11 mouse cellular contexts compared by ENCODE assay signal in genomic region chr5:27035891-27036290, GRCm38 (mm10).
DNase-seq lines count a peak whose midpoint lies in the region; ATAC-seq lines count a peak whose summit lies in the region.
"Had no signal": no experiment of that assay in that cellular context is flagged by ENCODE, and none has a peak within 500 bp of the region (broad histone marks: within the 10 kb centered on the region; RNA-seq: fewer than 3 reads in every experiment).

No protein-coding gene starts in this region.

- H3K9ac ChIP-seq in midbrain, embryonic 14.5 days (replicated peaks; ENCODE audit: low read length): no peak overlapping the region
- H3K9ac ChIP-seq in midbrain, embryonic 13.5 days (replicated peaks): no peak overlapping the region
- H3K9ac ChIP-seq: heart, embryonic 12.5 days; neural tube, embryonic 12.5 days had no signal

- no peaks in the 10 kb centered on the region for H3K4me1 ChIP-seq in midbrain, embryonic 14.5 days (ENCODE audit: control insufficient read depth, insufficient read depth, low read length)
- H3K4me1 ChIP-seq in midbrain, embryonic 13.5 days (replicated peaks): no peaks in the 10 kb centered on the region
- H3K4me1 ChIP-seq: heart, embryonic 12.5 days; neural tube, embryonic 12.5 days had no signal

- no peaks in the 10 kb centered on the region for H3K27me3 ChIP-seq in midbrain, embryonic 14.5 days (ENCODE audit: control insufficient read depth, insufficient read depth, low read length)
- no peaks in the 10 kb centered on the region for H3K27me3 ChIP-seq in midbrain, embryonic 13.5 days
- H3K27me3 ChIP-seq: heart, embryonic 12.5 days; neural tube, embryonic 12.5 days had no signal

- no peaks in the 10 kb centered on the region for H3K9me3 ChIP-seq in midbrain, embryonic 14.5 days (ENCODE audit: control insufficient read depth, low read length)
- H3K9me3 ChIP-seq in midbrain, embryonic 13.5 days: no peaks in the 10 kb centered on the region
- H3K9me3 ChIP-seq: heart, embryonic 12.5 days; neural tube, embryonic 12.5 days had no signal

- H3K4me2 ChIP-seq in midbrain, embryonic 14.5 days (ENCODE audit: low read length): no peak overlapping the region
- no peak overlapping the region for H3K4me2 ChIP-seq in midbrain, embryonic 13.5 days (replicated peaks)
- H3K4me2 ChIP-seq: heart, embryonic 12.5 days; neural tube, embryonic 12.5 days had no signal

- 34% methylated on average over 2 of the region's 2 CpGs for WGBS in midbrain, embryonic 14.5 days
- 33% methylated on average over 2 of the region's 2 CpGs for WGBS in midbrain, embryonic 13.5 days

- peak; percentile 9 for DNase-seq in adrenal gland, postnatal 14 days
- no peak for DNase-seq in adrenal gland, adult 8-10 months
- DNase-seq in midbrain, embryonic 14.5 days: peak; percentile 71
- DNase-seq in frontal cortex, postnatal 36 days (ENCODE audit: low spot score in 2 of 2): peak; percentile 31 to 49
- DNase-seq in right cerebral cortex, postnatal 25 days: peak; percentile 21
- no peak for DNase-seq in spleen, postnatal 10 days (ENCODE audit: low spot score in 2 of 2)
- DNase-seq in urinary bladder, postnatal 14 days (ENCODE audit: low spot score): no peak

- H3K27ac ChIP-seq in midbrain, embryonic 14.5 days (replicated peaks; ENCODE audit: low read depth, low read length): no peak overlapping the region
- no peak overlapping the region for H3K27ac ChIP-seq in midbrain, embryonic 13.5 days
- H3K27ac ChIP-seq: kidney, postnatal 0 days; neural tube, embryonic 12.5 days had no signal

- H3K4me3 ChIP-seq in midbrain, embryonic 14.5 days (replicated peaks; ENCODE audit: low read depth, low read length): no peak overlapping the region
- H3K4me3 ChIP-seq in midbrain, embryonic 13.5 days (replicated peaks): no peak overlapping the region
- H3K4me3 ChIP-seq: heart, embryonic 12.5 days; neural tube, embryonic 12.5 days had no signal

- no peaks in the 10 kb centered on the region for H3K36me3 ChIP-seq in midbrain, embryonic 14.5 days (ENCODE audit: control insufficient read depth, insufficient read depth, low read length)
- H3K36me3 ChIP-seq in midbrain, embryonic 13.5 days: no peaks in the 10 kb centered on the region
- H3K36me3 ChIP-seq: heart, embryonic 12.5 days; neural tube, embryonic 12.5 days had no signal

- no peak for ATAC-seq in midbrain, embryonic 14.5 days (ENCODE audit: low FRiP score, low TSS enrichment)
- ATAC-seq in midbrain, embryonic 13.5 days: no peak

Comparison
In these comparisons a context has a peak if more than half of its experiments do, and no peak if none do; other contexts are left out.
1. DNase-seq: peak in adrenal gland, postnatal 14 days (single experiment), midbrain, embryonic 14.5 days (single experiment), frontal cortex, postnatal 36 days (2 of 2) and right cerebral cortex, postnatal 25 days (single experiment); none in adrenal gland, adult 8-10 months (single experiment), spleen, postnatal 10 days (0 of 2) and urinary bladder, postnatal 14 days (single experiment).